Mouse (Mus musculus): ENCODE measurements around the gene Gm28048.

- TF ChIP-seq CTCF (IDR thresholded peaks at IDR 0.05; ENCODE audit: control insufficient read depth, insufficient read depth, low read length) (no peak), POLR2A (IDR thresholded peaks at IDR 0.05; ENCODE audit: borderline replicate concordance, control insufficient read depth, low read depth, low read length) (no peak)
Observed at GRCm38 (mm10) chr11:22930129-22930528, 51.8 kb downstream of the Gm28048 start.
